Mouse (Mus musculus): ENCODE data around the gene Igfbp3. TPM values are rescaled to one million over a fixed set of nuclear protein-coding genes. Genes with fewer than 3 reads are reported as not detected.

The Igfbp3 gene
- polyA plus RNA-seq (2015; fragmentation: Nextera tagmentation; extraction: Ambion mirVana): 13.8 and 14.1 TPM in 2 replicates

DNA sequence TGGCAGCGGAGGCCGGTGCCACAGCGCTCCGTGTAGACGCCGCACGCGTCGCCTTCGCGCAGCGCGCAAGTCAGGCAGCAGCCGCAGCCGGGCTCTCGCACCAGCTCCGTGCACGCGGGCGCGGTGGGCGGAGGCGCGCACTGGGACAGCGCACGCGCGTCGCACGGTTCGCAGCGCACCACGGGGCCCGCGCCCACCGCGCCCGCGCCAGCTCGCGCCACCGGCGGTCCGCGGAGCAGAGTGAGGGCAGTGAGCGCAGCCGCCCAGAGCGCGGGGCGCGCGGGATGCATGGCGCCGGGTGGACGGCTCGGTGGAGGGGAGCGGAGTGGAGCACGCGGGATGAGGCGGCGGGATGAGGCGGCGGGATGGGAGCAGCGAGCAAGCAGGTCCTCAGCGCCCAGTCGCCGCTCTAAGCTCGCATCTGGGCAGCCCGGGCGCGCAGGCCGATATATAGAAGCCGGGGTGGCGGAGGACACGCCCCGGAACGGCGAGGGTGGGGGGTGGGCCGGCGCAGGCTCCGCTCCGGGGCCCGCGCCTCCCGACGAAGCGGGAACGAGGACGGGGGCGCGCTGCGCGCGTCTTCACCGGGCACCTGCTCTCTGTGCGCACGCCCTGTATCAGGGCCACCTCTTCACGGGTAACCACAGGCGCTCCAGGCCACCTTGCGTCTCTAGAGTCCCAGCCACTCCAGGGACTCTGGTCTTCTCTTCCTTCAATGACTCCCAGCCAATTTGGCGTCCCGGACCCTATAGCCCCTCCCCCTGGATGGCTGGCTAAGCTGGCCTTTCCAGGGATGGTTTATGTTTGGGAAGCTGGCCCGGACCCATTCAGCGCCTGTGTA, at the start of gene Igfbp3:
Gene Igfbp3, minus strand, starts transcription at position 423 of the 841 bp plus-strand sequence.
- H3K9ac ChIP-seq: peak within 1 kb of the TSS; percentile 82
- peak within 1 kb of the TSS; percentile 86 for H3K4me2 ChIP-seq
- peaks cover 33% of the 10 kb centered on the region for H3K4me1 ChIP-seq (replicated peaks)
- WGBS: under 1% methylated on average over 99 of the region's 104 CpGs
- peaks cover 35% of the 10 kb centered on the region for H3K27me3 ChIP-seq
- H3K4me3 ChIP-seq: peak within 1 kb of the TSS; percentile 68
- no peaks in the 10 kb centered on the region for H3K9me3 ChIP-seq
- H3K27ac ChIP-seq: peak within 1 kb of the TSS; percentile 89
- ATAC-seq (ENCODE audit: low FRiP score): peak; percentile 93
- H3K36me3 ChIP-seq: no peaks in the 10 kb centered on the region

DNA sequence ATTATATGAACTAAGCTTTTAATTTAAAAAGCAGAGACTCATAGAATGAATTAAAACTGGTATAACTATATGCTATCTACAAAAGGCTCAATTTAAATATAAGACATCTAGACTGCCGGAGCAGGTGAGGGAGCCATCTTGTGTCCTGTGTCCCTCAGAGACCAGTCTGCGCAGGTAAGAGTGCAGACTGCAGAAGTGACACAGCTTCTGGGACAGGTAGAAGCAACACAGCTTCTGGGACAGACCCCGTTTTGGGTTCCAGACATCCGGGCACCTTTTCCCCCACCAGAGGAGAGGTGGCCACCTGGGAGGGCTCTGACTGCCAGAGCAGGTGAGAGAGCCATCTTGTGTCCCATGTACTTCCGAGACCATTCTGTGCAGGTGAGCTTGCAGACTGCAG, 37.1 kb upstream of the Igfbp3 start:
- H3K4me2 ChIP-seq: no peak overlapping the region
- no peaks in the 10 kb centered on the region for H3K9me3 ChIP-seq
- H3K27me3 ChIP-seq: no peaks in the 10 kb centered on the region
- H3K36me3 ChIP-seq: no peaks in the 10 kb centered on the region
- no peak overlapping the region for H3K9ac ChIP-seq
- no peak overlapping the region for H3K4me3 ChIP-seq
- H3K4me1 ChIP-seq (replicated peaks): no peaks in the 10 kb centered on the region
- ATAC-seq (ENCODE audit: low FRiP score): no peak
- no peak overlapping the region for H3K27ac ChIP-seq
- WGBS: 91% methylated on average over 5 of the region's 5 CpGs

DNA sequence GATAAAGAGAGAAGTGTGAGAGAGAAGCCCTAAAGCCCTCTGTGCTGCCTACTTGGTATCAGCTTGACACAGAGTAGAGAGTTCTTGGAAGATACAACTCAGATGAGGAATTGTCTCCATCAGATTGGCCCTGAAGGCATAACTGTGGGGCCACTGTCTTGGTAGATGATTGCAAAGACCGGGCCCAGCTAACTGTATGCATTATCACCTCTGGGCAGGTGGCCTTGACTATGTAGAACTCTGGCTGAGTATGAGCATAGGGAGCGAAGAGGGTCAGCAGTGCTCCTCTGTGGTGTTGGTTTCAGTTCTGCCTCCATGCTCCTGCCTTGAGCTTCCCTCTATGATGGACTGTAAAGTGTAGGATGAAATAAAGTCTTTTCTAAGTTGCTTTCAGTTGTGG, 36.7 kb upstream of the Igfbp3 start:
- Histone ChIP-seq H3K4me3 (no peak overlapping the region), H3K9me3 (no peaks in the 10 kb centered on the region), H3K4me2 (no peak overlapping the region), H3K4me1 (replicated peaks) (no peaks in the 10 kb centered on the region), H3K9ac (no peak overlapping the region), H3K27me3 (no peaks in the 10 kb centered on the region), H3K27ac (no peak overlapping the region), H3K36me3 (no peaks in the 10 kb centered on the region)
- ATAC-seq (ENCODE audit: low FRiP score): no peak
- WGBS: 91% methylated on average over 2 of the region's 2 CpGs

DNA sequence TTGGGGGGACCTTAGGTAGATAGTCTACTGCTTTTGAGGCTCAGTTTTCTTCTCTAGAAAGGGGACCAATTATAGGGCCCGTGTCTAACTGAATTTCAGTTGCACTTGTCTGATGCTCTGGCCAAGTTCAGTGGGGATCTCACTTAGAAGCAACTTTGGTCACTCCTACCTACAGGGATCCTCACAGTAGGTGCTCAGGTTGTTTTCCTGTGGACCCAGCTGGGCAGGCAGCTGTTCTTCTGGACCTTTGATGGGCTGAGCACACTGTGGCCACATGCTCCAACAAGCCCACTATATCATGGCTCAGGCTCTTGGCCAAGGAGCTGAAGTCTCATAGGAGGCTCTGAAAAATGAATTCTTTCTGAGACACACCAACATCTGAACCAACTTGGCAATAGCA, 31.1 kb upstream of the Igfbp3 start:
- no peaks in the 10 kb centered on the region for H3K27me3 ChIP-seq
- WGBS: 86% methylated on average over 1 of the region's 1 CpGs

DNA sequence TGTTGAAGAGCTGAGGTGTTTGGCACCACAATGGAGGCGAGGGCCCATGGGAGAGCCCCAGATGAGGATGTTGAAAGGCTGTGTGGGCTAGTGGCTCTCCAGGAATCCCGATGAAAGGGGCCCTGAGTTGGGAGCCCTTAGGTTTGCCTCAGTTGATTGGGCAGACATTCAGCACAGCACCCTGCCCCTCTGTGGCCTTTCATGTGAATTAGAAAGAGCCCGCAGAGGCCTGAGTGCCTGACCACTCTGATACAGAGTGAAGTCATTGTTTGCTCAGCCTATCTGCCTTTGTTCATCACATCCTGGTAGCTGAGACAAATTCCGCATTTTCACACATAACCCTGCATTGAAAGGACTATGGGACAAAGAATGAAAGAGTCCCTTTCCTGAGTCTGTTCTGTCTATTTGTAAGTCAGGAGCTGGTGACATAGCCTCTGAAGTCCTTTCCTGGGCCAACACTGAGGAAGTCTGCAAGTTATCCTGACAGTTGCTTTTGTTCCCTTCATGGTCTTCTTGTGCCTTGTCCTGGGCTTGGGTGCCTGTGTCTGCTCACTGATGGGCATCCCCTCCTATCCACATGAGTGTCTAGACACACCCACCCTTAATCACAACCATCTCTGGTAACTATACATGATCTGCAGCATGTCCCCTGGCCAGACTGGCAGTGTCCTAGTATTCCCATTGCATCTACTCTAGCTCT, 25.5 kb upstream of the Igfbp3 start:
- no peaks in the 10 kb centered on the region for H3K9me3 ChIP-seq
- no peaks in the 10 kb centered on the region for H3K27me3 ChIP-seq
- no peaks in the 10 kb centered on the region for H3K4me1 ChIP-seq (replicated peaks)
- 44% methylated on average over 4 of the region's 4 CpGs for WGBS
- no peak for ATAC-seq (ENCODE audit: low FRiP score)
- no peak overlapping the region for H3K9ac ChIP-seq
- H3K27ac ChIP-seq: no peak overlapping the region
- H3K36me3 ChIP-seq: no peaks in the 10 kb centered on the region
- H3K4me3 ChIP-seq: no peak overlapping the region
- H3K4me2 ChIP-seq: no peak overlapping the region

More for the DNA sequence above, 31.1 kb upstream of the Igfbp3 start:
- H3K27ac ChIP-seq: no peak overlapping the region
- H3K36me3 ChIP-seq: no peaks in the 10 kb centered on the region
- no peaks in the 10 kb centered on the region for H3K9me3 ChIP-seq
- no peaks in the 10 kb centered on the region for H3K4me1 ChIP-seq (replicated peaks)
- no peak for ATAC-seq (ENCODE audit: low FRiP score)
- H3K4me3 ChIP-seq: no peak overlapping the region
- no peak overlapping the region for H3K9ac ChIP-seq
- no peak overlapping the region for H3K4me2 ChIP-seq

DNA sequence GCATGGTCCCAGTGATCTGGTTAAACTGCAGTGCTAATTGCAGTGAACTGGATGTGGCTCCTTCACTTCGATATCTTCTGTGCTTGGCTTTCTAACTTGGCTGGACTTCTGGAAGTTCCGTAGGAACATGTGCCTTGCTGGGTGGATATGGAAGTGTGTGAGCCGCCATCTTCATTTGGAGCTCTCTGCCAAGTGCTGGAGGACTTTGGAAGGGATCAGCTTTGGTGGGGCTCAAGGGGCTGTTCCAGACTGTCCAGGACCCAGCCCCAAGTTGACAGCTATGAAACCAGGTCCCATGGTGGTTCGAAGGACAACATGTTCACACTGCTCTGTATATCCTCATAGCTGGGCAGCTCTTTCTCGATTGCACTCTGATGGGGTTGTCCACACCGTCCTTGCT, 24.8 kb upstream of the Igfbp3 start:
- H3K9ac ChIP-seq: no peak overlapping the region

DNA sequence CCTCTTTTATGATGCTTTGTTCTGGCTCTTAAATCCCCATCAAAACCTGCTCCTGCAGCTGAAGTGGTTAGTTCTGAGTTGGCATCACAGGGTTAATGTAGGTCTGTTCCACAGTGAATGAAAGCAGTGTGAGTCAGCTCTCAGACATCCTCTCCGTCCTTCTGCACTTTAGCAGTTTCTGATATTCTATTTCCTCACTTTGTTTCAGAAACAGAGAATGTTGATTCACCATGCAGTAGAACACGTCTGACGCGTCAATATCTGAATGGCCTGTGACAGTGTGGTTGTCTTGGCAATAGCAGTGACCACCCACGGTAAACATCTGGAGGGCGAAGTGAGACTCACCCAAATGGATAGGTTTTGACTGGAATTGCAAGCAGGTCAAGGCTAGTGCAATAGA, 24.0 kb upstream of the Igfbp3 start:
- Histone ChIP-seq H3K27ac (no peak overlapping the region), H3K9me3 (no peaks in the 10 kb centered on the region), H3K4me3 (no peak overlapping the region), H3K9ac (no peak overlapping the region), H3K4me2 (no peak overlapping the region), H3K4me1 (replicated peaks) (no peaks in the 10 kb centered on the region), H3K36me3 (no peaks in the 10 kb centered on the region), H3K27me3 (no peaks in the 10 kb centered on the region)
- ATAC-seq (ENCODE audit: low FRiP score): no peak
- 73% methylated on average over 6 of the region's 6 CpGs for WGBS

More for the DNA sequence above, 24.8 kb upstream of the Igfbp3 start:
- no peaks in the 10 kb centered on the region for H3K27me3 ChIP-seq
- H3K27ac ChIP-seq: no peak overlapping the region
- H3K4me3 ChIP-seq: no peak overlapping the region
- H3K4me2 ChIP-seq: no peak overlapping the region
- H3K4me1 ChIP-seq (replicated peaks): no peaks in the 10 kb centered on the region
- H3K9me3 ChIP-seq: no peaks in the 10 kb centered on the region
- ATAC-seq (ENCODE audit: low FRiP score): no peak
- H3K36me3 ChIP-seq: no peaks in the 10 kb centered on the region
- 92% methylated on average over 6 of the region's 6 CpGs for whole genome bisulfite sequencing

DNA sequence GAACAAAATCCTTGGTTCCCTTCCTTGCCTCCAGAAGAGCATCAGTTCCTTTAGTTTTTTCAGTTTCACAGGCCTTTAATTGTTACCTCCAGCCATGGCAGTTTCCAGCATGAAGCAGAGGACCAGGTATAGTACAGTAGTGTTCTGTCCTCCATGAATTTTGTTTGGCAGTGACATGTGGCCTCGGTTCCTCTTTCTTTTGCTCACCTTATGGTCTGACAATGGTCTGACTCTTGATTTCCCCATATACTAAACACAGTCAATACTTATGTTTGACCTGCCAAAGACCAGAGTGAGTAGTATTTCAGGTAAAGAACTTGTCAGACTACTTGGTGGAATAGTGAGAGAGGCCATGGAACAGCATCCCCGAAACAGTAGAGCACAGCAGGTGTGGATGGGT, 23.0 kb upstream of the Igfbp3 start:
- H3K9ac ChIP-seq: no peak overlapping the region
- ATAC-seq (ENCODE audit: low FRiP score): no peak
- H3K27ac ChIP-seq: no peak overlapping the region
- no peak overlapping the region for H3K4me2 ChIP-seq
- H3K36me3 ChIP-seq: no peaks in the 10 kb centered on the region
- H3K4me3 ChIP-seq: no peak overlapping the region
- no peaks in the 10 kb centered on the region for H3K9me3 ChIP-seq
- H3K4me1 ChIP-seq (replicated peaks): no peaks in the 10 kb centered on the region
- H3K27me3 ChIP-seq: no peaks in the 10 kb centered on the region
- 94% methylated on average over 2 of the region's 2 CpGs for WGBS

DNA sequence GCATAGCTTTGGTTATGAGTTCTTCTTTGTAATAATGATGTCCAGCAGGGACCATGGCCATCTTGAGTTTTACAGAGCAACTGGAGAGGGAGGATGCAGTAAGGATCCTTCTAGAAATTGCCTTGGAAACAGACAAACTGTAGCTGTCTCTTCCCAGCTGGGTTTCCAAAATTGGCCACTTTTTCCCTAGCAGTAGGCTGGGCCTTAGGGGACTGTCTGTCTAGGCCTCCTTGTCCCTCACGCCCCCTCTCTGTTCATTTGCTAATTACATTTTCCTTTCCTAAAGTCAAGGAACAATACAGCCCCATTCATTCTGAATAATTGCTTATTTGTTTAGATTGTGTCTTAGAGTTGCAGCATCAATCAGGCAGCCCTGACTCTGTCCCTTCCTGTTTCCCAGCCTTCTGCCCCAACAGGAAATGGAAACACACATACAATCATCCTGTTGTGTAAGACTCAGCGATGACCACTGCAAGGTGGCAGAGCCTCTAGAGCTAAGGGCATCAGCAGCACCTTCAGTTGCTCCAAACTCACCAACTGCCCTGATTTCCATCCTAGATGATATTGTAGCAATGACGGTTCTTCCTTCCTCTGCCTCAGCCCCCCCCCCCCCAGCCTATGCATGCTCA, 21.4 kb upstream of the Igfbp3 start:
- Histone ChIP-seq H3K9me3 (no peaks in the 10 kb centered on the region), H3K9ac (no peak overlapping the region), H3K4me2 (no peak overlapping the region), H3K4me3 (no peak overlapping the region), H3K27me3 (no peaks in the 10 kb centered on the region), H3K36me3 (no peaks in the 10 kb centered on the region), H3K27ac (no peak overlapping the region), H3K4me1 (replicated peaks) (no peaks in the 10 kb centered on the region)
- WGBS: 39% methylated on average over 3 of the region's 3 CpGs
- no peak for ATAC-seq (ENCODE audit: low FRiP score)

DNA sequence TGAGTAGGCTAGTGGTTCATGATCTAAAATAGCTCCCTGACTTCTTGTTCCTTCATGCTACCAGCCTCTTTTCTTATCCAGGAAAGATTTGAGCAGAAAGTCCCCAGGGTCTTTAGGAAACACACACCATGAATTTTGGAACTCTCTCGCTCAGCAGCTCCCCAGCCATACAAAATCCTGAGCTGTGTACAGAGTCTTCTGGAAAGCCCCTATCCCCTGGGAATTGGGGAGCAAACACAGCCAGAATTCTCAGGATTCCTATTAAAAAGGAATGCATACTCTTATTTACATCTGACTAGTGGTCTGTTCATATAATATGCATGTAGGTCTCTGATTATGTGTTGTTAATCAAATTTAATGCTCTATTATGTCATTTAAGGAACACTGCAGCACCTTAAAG, 20.7 kb upstream of the Igfbp3 start:
- H3K27ac ChIP-seq: no peak overlapping the region
- no peak overlapping the region for H3K9ac ChIP-seq
- H3K4me2 ChIP-seq: no peak overlapping the region
- ATAC-seq (ENCODE audit: low FRiP score): no peak
- H3K4me3 ChIP-seq: no peak overlapping the region
- no peaks in the 10 kb centered on the region for H3K27me3 ChIP-seq
- H3K9me3 ChIP-seq: no peaks in the 10 kb centered on the region
- no peaks in the 10 kb centered on the region for H3K4me1 ChIP-seq (replicated peaks)
- 84% methylated on average over 1 of the region's 1 CpGs for WGBS
- H3K36me3 ChIP-seq: no peaks in the 10 kb centered on the region

DNA sequence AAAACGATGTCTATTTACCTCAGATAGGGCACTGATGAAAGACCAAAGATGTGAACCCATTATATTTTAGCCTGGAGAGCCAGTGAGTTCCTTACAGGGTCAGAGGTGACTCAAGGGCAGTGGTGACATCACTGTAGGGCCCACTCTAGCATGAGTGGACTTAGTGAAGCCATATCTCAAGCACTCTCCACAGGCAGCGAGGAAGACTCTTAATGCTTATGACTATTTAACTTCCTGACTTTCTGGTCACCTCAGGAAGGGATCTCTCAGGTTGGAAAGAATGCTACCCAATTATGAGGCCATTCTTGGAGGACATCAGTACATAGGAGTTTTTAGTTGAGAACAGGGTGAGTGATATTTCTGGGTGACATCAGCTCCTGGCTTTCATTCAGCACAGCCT, 19.6 kb upstream of the Igfbp3 start:
- H3K36me3 ChIP-seq: no peaks in the 10 kb centered on the region
- no peak overlapping the region for H3K4me2 ChIP-seq
- no peaks in the 10 kb centered on the region for H3K27me3 ChIP-seq
- 79% methylated on average over 2 of the region's 2 CpGs for WGBS
- no peaks in the 10 kb centered on the region for H3K4me1 ChIP-seq (replicated peaks)
- ATAC-seq (ENCODE audit: low FRiP score): no peak
- H3K4me3 ChIP-seq: no peak overlapping the region
- H3K9ac ChIP-seq: no peak overlapping the region
- H3K27ac ChIP-seq: no peak overlapping the region
- no peaks in the 10 kb centered on the region for H3K9me3 ChIP-seq

DNA sequence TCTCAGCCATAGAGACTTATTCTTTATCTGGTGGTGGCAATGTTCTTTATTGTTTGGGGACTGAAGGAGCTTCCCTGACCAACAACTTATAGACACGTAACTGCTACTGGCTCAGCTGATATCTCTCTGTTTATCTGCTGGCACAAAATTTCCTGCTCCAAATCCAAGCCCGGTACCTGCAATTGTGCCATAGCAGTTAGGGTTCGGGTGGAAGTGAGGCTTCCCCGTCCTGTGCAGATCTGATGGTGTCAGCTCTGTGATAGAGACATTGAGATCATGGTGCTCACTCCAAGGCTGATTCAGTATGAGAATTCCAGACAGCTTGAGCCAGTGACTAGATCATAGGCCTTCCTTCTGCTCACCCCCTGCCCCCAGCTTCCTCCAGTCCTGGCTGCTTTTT, 18.2 kb upstream of the Igfbp3 start:
- H3K9ac ChIP-seq: no peak overlapping the region
- H3K4me3 ChIP-seq: no peak overlapping the region
- no peak for ATAC-seq (ENCODE audit: low FRiP score)
- no peaks in the 10 kb centered on the region for H3K9me3 ChIP-seq
- H3K4me1 ChIP-seq (replicated peaks): no peaks in the 10 kb centered on the region
- H3K36me3 ChIP-seq: no peaks in the 10 kb centered on the region
- no peak overlapping the region for H3K4me2 ChIP-seq
- no peak overlapping the region for H3K27ac ChIP-seq
- 95% methylated on average over 4 of the region's 4 CpGs for whole genome bisulfite sequencing
- H3K27me3 ChIP-seq: no peaks in the 10 kb centered on the region
